Mouse (Mus musculus): Measurements from ENCODE around the gene Prdm10.

DNA sequence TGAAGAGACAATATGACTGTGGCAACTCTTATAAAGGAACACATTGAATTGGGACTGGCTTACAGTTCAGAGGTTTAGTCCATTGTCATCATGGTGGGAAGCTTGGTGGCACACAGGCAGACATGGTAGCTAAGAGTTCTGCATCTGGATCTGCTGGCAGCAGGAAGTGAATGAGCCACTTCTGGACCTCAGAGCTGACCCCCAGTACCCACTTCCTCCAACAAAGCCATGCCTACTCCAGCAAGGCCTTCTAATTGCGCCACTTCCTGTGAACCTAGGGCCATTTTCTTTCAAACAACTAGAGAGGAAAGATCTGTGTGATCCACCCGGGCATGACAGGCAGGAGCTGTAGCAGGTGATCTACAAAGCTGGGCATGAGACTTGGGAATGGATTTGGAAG, 72.4 kb downstream of the Prdm10 start:
- TF ChIP-seq POLR2A (IDR thresholded peaks at IDR 0.05; ENCODE audit: borderline replicate concordance, control insufficient read depth, low read depth, low read length) (no peak), CTCF (IDR thresholded peaks at IDR 0.05; ENCODE audit: control insufficient read depth, insufficient read depth, low read length) (no peak)
